Mouse (Mus musculus) megakaryocyte, embryonic 14.5 days (primary cell): ENCODE results near the gene 4931440F15Rik.

Experiments
- FLI1 ChIP-seq: IDR thresholded peaks from 2 replicates; pipeline ENCODE4 v1.6.1; 2012; ENCODE audit warnings: low read length, inconsistent platforms, mixed read lengths
- GATA1 ChIP-seq: IDR thresholded peaks from 3 replicates; pipeline ENCODE4 v1.6.1; 2012; ENCODE audit warnings: mixed read lengths, low read length, inconsistent platforms, borderline replicate concordance

DNA sequence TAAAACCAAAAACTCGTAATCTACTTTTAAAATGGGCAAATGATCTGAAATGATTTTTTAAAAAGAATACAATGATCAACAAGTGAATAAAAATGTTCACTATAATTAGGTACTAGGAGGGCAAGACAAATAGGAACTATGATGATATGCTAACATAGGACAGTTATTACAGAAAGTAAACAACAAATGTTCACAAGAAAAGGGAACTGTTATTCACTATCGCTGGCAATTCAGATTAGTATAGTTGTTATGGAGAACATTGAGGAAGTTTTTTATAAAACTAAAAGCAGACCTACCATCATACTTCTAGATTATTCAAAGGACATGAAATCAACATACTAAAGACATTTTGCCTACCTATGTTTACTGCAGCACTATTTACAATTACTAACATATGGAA, 44.7 kb upstream of the 4931440F15Rik start:
- TF ChIP-seq GATA1 (no peak), FLI1 (no peak)
